Mouse (Mus musculus): ENCODE data around the gene Wdr59. TPM values are rescaled to one million over a fixed set of nuclear protein-coding genes. Genes with fewer than 3 reads are reported as not detected.

Gene Wdr59
- polyA plus RNA-seq, 1 experiment from 2014 or later = 3.6 TPM

DNA sequence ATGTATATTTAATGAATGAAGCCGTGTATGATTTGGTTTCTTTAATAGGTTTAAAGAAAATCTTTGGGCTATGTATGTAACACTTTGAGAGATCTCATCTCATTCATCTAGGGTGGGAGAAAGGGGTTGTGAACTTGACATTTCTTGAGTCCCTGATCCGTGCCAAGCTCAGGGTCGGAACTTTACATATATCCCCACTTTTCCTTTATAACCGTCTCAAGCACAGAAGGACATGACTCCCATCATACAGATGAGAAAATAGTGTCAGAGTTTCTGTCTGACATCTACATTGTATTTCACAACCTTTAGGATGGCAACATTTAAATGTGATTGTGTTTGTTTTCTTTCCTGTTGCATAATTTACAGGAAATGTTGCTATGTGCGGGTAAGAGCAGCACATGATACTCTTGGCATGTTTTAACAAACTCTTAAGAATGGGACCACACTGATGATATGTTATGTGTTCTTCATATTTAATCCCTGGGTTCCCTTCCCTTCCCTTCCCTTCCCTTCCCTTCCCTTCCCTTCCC is 40.4 kb upstream of the Wdr59 start:
- H3K36me3 ChIP-seq = no peaks in the 10 kb centered on the region
- H3K9ac ChIP-seq = no peak overlapping the region
- H3K4me2 ChIP-seq = no peak overlapping the region
- H3K9me3 ChIP-seq = no peaks in the 10 kb centered on the region
- H3K4me3 ChIP-seq = no peak overlapping the region
- H3K27ac ChIP-seq (replicated peaks) = peak overlapping the region; percentile 82; the same call in 1 of the 2 replicates
- no peak for ATAC-seq (ENCODE audit: extremely low read depth, insufficient number of reproducible peaks, low FRiP score, low TSS enrichment)
- WGBS = 89% methylated on average over 5 of the region's 5 CpGs
- H3K27me3 ChIP-seq (replicated peaks) = no peaks in the 10 kb centered on the region
- peaks cover 81% of the 10 kb centered on the region for H3K4me1 ChIP-seq

GRCm38 (mm10) chr8:111561824-111562223 is 39.9 kb upstream of the Wdr59 start:
- Histone ChIP-seq H3K4me2 (peak overlapping the region; percentile 36), H3K27ac (replicated peaks) (peak overlapping the region; percentile 82), H3K4me1 (peaks cover 83% of the 10 kb centered on the region), H3K4me3 (no peak overlapping the region), H3K9ac (peak overlapping the region; percentile 29; the same call in 1 of the 2 replicates), H3K9me3 (no peaks in the 10 kb centered on the region), H3K36me3 (no peaks in the 10 kb centered on the region), H3K27me3 (replicated peaks) (no peaks in the 10 kb centered on the region)
- peak; percentile 8; the same call in 1 of the 2 replicates for ATAC-seq (ENCODE audit: extremely low read depth, insufficient number of reproducible peaks, low FRiP score, low TSS enrichment)
- 46% methylated on average over 4 of the region's 4 CpGs for WGBS

GRCm38 (mm10) chr8:111551511-111552130 is 29.7 kb upstream of the Wdr59 start:
- ATAC-seq (ENCODE audit: extremely low read depth, insufficient number of reproducible peaks, low FRiP score, low TSS enrichment) = no peak
- H3K4me2 ChIP-seq = no peak overlapping the region
- 80% methylated on average over 8 of the region's 8 CpGs for WGBS
- H3K27ac ChIP-seq (replicated peaks) = no peak overlapping the region
- H3K4me1 ChIP-seq = peaks cover 43% of the 10 kb centered on the region
- H3K27me3 ChIP-seq (replicated peaks) = no peaks in the 10 kb centered on the region
- H3K4me3 ChIP-seq = no peak overlapping the region
- no peaks in the 10 kb centered on the region for H3K9me3 ChIP-seq
- H3K9ac ChIP-seq = no peak overlapping the region
- peaks cover 5% of the 10 kb centered on the region; the same call in 1 of the 2 replicates for H3K36me3 ChIP-seq

DNA sequence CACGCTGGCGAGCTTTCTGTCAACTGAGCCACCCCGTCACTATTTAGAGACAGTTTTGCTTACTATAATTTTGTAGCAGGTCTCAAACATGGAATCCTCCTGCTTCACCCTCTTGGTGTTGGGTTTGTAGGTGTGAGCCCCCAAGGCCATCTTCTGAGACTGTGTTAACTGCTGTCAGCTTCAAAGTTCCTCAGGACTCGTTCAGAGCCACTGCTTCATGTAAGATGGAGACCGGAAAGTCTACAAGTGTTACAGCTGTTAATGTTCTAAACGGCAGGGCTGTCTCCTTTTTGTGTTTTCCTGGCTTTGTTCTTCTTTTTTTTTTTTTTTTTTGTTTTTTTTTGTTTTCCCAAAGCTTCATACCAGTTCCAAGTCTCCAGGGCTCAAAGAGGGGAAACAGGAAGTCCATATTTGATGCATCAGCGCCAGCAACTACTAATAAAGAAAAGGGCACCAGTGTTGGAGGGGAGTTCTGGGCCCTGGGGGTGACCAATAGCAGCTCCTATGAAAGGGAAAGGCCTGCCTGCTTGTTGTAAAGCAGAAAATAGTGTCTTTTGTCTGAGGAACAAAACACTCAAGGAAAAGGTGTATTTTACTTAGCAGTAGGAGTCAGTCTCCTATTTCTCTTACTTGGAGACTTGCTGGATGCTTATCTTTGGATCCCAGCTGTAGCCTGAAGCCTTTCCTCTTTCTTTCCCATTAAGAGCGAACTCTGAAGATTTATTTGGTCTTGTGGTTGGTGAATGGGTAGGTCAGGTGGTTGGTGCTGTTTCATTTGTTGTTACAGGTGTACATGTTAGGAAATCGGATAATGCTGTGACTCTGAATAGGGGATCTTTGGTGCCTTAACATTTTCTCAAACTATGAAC is 28.3 kb upstream of the Wdr59 start:
- Histone ChIP-seq H3K4me2 (no peak overlapping the region), H3K36me3 (peaks cover 5% of the 10 kb centered on the region; the same call in 1 of the 2 replicates), H3K4me3 (no peak overlapping the region), H3K4me1 (peaks cover 44% of the 10 kb centered on the region), H3K27ac (replicated peaks) (peak overlapping the region; percentile 73), H3K9me3 (no peaks in the 10 kb centered on the region), H3K27me3 (replicated peaks) (no peaks in the 10 kb centered on the region), H3K9ac (no peak overlapping the region)
- WGBS = 65% methylated on average over 9 of the region's 9 CpGs
- no peak for ATAC-seq (ENCODE audit: extremely low read depth, insufficient number of reproducible peaks, low FRiP score, low TSS enrichment)

GRCm38 (mm10) chr8:111548201-111548600 is 26.3 kb upstream of the Wdr59 start:
- Histone ChIP-seq H3K9me3 (no peaks in the 10 kb centered on the region), H3K4me2 (no peak overlapping the region), H3K4me3 (no peak overlapping the region), H3K4me1 (peaks cover 51% of the 10 kb centered on the region), H3K27me3 (replicated peaks) (no peaks in the 10 kb centered on the region), H3K36me3 (peaks cover 9% of the 10 kb centered on the region; the same call in 1 of the 2 replicates), H3K27ac (replicated peaks) (no peak overlapping the region), H3K9ac (no peak overlapping the region)
- 75% methylated on average over 6 of the region's 6 CpGs for WGBS
- ATAC-seq (ENCODE audit: extremely low read depth, insufficient number of reproducible peaks, low FRiP score, low TSS enrichment) = no peak

GRCm38 (mm10) chr8:111547144-111547543 is 25.3 kb upstream of the Wdr59 start:
- Histone ChIP-seq H3K9ac (no peak overlapping the region), H3K4me3 (no peak overlapping the region), H3K36me3 (peaks cover 9% of the 10 kb centered on the region; the same call in 1 of the 2 replicates), H3K4me2 (no peak overlapping the region), H3K27ac (replicated peaks) (no peak overlapping the region; the same call in 1 of the 2 replicates), H3K27me3 (replicated peaks) (no peaks in the 10 kb centered on the region), H3K9me3 (no peaks in the 10 kb centered on the region), H3K4me1 (peaks cover 50% of the 10 kb centered on the region)
- ATAC-seq (ENCODE audit: extremely low read depth, insufficient number of reproducible peaks, low FRiP score, low TSS enrichment) = no peak
- WGBS = 92% methylated on average over 3 of the region's 3 CpGs

- 72% methylated on average over 8 of the region's 8 CpGs for WGBS
- no peak for ATAC-seq (ENCODE audit: extremely low read depth, insufficient number of reproducible peaks, low FRiP score, low TSS enrichment)
- no peaks in the 10 kb centered on the region for H3K9me3 ChIP-seq
Measured at GRCm38 (mm10) chr8:111545406-111546156, 23.7 kb upstream of the Wdr59 start.

GRCm38 (mm10) chr8:111543712-111544380 is 22.0 kb upstream of the Wdr59 start:
- H3K36me3 ChIP-seq = peaks cover 9% of the 10 kb centered on the region; the same call in 1 of the 2 replicates
- WGBS = 63% methylated on average over 9 of the region's 9 CpGs
- H3K4me1 ChIP-seq = peaks cover 57% of the 10 kb centered on the region
- H3K4me3 ChIP-seq = no peak overlapping the region
- H3K9ac ChIP-seq = no peak overlapping the region
- H3K9me3 ChIP-seq = no peaks in the 10 kb centered on the region
- H3K27ac ChIP-seq (replicated peaks) = peak overlapping the region; percentile 61
- no peak overlapping the region for H3K4me2 ChIP-seq
- ATAC-seq (ENCODE audit: extremely low read depth, insufficient number of reproducible peaks, low FRiP score, low TSS enrichment) = 0 out of 2 replicates have a peak, but pooled peaks have one; percentile 29
- H3K27me3 ChIP-seq (replicated peaks) = no peaks in the 10 kb centered on the region

More at GRCm38 (mm10) chr8:111545406-111546156, 23.7 kb upstream of the Wdr59 start:
- Histone ChIP-seq H3K9ac (no peak overlapping the region), H3K4me1 (peaks cover 51% of the 10 kb centered on the region), H3K4me2 (no peak overlapping the region), H3K27me3 (replicated peaks) (no peaks in the 10 kb centered on the region), H3K36me3 (peaks cover 9% of the 10 kb centered on the region; the same call in 1 of the 2 replicates), H3K4me3 (no peak overlapping the region), H3K27ac (replicated peaks) (no peak overlapping the region)

GRCm38 (mm10) chr8:111539422-111540076 is 17.7 kb upstream of the Wdr59 start:
- H3K4me1 ChIP-seq = peaks cover 69% of the 10 kb centered on the region
- H3K4me2 ChIP-seq = peak overlapping the region; percentile 75
- peak overlapping the region; percentile 96 for H3K4me3 ChIP-seq

DNA sequence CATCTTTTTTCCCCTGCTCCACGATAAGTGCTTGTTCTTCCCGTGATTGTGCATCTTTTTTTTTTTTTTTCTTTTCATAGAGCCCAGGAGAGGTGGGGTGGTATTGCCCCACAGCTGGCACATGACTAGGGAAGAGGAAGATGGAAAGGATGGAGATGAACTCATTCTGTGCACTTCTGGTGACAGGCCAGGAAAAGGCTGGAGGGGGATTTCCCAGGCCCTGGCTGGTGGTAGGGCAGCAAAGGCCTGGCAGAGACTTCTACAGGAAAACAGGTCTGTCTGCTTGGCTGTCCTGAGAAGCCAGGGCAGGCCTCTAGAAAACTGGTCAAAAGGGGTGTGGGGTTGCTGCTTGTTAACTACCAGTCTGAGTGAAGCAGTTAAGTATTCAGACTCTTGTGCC is 16.3 kb upstream of the Wdr59 start:
- H3K27me3 ChIP-seq (replicated peaks) = no peaks in the 10 kb centered on the region
- peak overlapping the region; percentile 75 for H3K4me2 ChIP-seq
- no peak for ATAC-seq (ENCODE audit: extremely low read depth, insufficient number of reproducible peaks, low FRiP score, low TSS enrichment)
- H3K36me3 ChIP-seq = no peaks in the 10 kb centered on the region
- H3K9me3 ChIP-seq = no peaks in the 10 kb centered on the region
- peak overlapping the region; percentile 96 for H3K4me3 ChIP-seq
- 0 out of 2 replicates have a peak overlapping the region, but pooled peaks have one; percentile 95 for H3K27ac ChIP-seq (replicated peaks)
- peak overlapping the region; percentile 97 for H3K9ac ChIP-seq
- WGBS = 23% methylated on average over 2 of the region's 2 CpGs
- peaks cover 57% of the 10 kb centered on the region for H3K4me1 ChIP-seq

More at GRCm38 (mm10) chr8:111539422-111540076, 17.7 kb upstream of the Wdr59 start:
- Histone ChIP-seq H3K9me3 (no peaks in the 10 kb centered on the region), H3K27me3 (replicated peaks) (no peaks in the 10 kb centered on the region), H3K9ac (peak overlapping the region; percentile 72), H3K36me3 (peaks cover 4% of the 10 kb centered on the region; the same call in 1 of the 2 replicates), H3K27ac (replicated peaks) (peak overlapping the region; percentile 72)
- ATAC-seq (ENCODE audit: extremely low read depth, insufficient number of reproducible peaks, low FRiP score, low TSS enrichment) = no peak
- WGBS = 47% methylated on average over 10 of the region's 10 CpGs

Data from heart, embryonic 13.5 days (tissue).